Mouse (Mus musculus) adrenal gland, postnatal 36 days (tissue): Measurements from ENCODE around the gene Tecpr2. TPM values are rescaled to one million over a fixed set of nuclear protein-coding genes. Genes with fewer than 3 reads are reported as not detected.

Source experiments
- DNase-seq, 2 experiments: peaks; one replicate each; pipeline ENCODE4 v3.0.0; 2021; ENCODE audit warnings: mixed read lengths in 1 of 2
- total RNA-seq, 2 experiments: library from RNA; stranded (reverse); gene quantifications; 2 replicates each; pipeline ENCODE4 v1.2.3; 2021

Gene Tecpr2
- total RNA-seq, 2 experiments from 2014 or later = 9.6 to 10.3 TPM

- DNase-seq = no peak
These were observed 25.1 kb upstream of the Tecpr2 start for GRCm38 (mm10) chr12:110864008-110864407.

GRCm38 (mm10) chr12:110865571-110865970 is 23.5 kb upstream of the Tecpr2 start:
- no peak for DNase-seq

- DNase-seq = no peak
These were observed 23.1 kb upstream of the Tecpr2 start for GRCm38 (mm10) chr12:110865989-110866388.

GRCm38 (mm10) chr12:110870107-110870506 is 19.0 kb upstream of the Tecpr2 start:
- no peak for DNase-seq

- no peak for DNase-seq
These were observed 17.8 kb upstream of the Tecpr2 start for GRCm38 (mm10) chr12:110871247-110871646.

GRCm38 (mm10) chr12:110875351-110875750 is 13.7 kb upstream of the Tecpr2 start:
- DNase-seq = peak in 1 of 2 experiments; percentile 25

- peak in 1 of 2 experiments; percentile 13 for DNase-seq
These were observed 6.8 kb upstream of the Tecpr2 start for GRCm38 (mm10) chr12:110882291-110882690.

GRCm38 (mm10) chr12:110885251-110885650 is 3.8 kb upstream of the Tecpr2 start:
- no peak for DNase-seq

- DNase-seq = no peak
These were observed 958 bp upstream of the Tecpr2 start for GRCm38 (mm10) chr12:110888106-110888505.

GRCm38 (mm10) chr12:110888606-110889005 is 458 bp upstream of the Tecpr2 start:
- DNase-seq = no peak

- DNase-seq = no peak
These were observed 2.8 kb downstream of the Tecpr2 start for GRCm38 (mm10) chr12:110891887-110892286.

- DNase-seq = no peak
These were observed 13.0 kb downstream of the Tecpr2 start for GRCm38 (mm10) chr12:110902106-110902505.

- peak in 1 of 2 experiments; percentile 52 for DNase-seq
These were observed 14.5 kb downstream of the Tecpr2 start for GRCm38 (mm10) chr12:110903536-110903935.

- no peak for DNase-seq
These were observed 18.8 kb downstream of the Tecpr2 start for GRCm38 (mm10) chr12:110907845-110908244.

- no peak for DNase-seq
These were observed 20.9 kb downstream of the Tecpr2 start for GRCm38 (mm10) chr12:110909962-110910361.

GRCm38 (mm10) chr12:110915761-110916160 is 26.7 kb downstream of the Tecpr2 start:
- DNase-seq = peak; percentile 66 to 73

- no peak for DNase-seq
These were observed 31.2 kb downstream of the Tecpr2 start for GRCm38 (mm10) chr12:110920254-110920653.

- DNase-seq = no peak
These were observed 32.5 kb downstream of the Tecpr2 start for GRCm38 (mm10) chr12:110921572-110921971.

- DNase-seq = peak in 1 of 2 experiments; percentile 23
These were observed 43.8 kb downstream of the Tecpr2 start for GRCm38 (mm10) chr12:110932820-110933219.

- DNase-seq = peak; percentile 88 to 91
These were observed 47.0 kb downstream of the Tecpr2 start for GRCm38 (mm10) chr12:110935983-110936620.

GRCm38 (mm10) chr12:110937496-110937895 is 48.4 kb downstream of the Tecpr2 start:
- peak; percentile 72 to 75 for DNase-seq

GRCm38 (mm10) chr12:110939385-110939784 is 50.3 kb downstream of the Tecpr2 start:
- no peak for DNase-seq

- no peak for DNase-seq
These were observed 51.8 kb downstream of the Tecpr2 start for GRCm38 (mm10) chr12:110940869-110941268.

- DNase-seq = no peak
These were observed 57.2 kb downstream of the Tecpr2 start for GRCm38 (mm10) chr12:110946216-110946615.
